Mouse (Mus musculus): ENCODE results near the gene Muc3. TPM values are rescaled to one million over a fixed set of nuclear protein-coding genes. Genes with fewer than 3 reads are reported as not detected.

Gene Muc3
- polyA plus RNA-seq, 1 experiment = not detected

- Histone ChIP-seq H3K4me3 (ENCODE audit: insufficient read depth, low read length) (no peak overlapping the region), H3K4me1 (ENCODE audit: control insufficient read depth, insufficient read depth, low read length) (peaks cover 15% of the 10 kb centered on the region), H3K27ac (ENCODE audit: insufficient read depth, low read depth, low read length) (no peak overlapping the region)
- TF ChIP-seq CTCF (IDR thresholded peaks at IDR 0.05; ENCODE audit: low read depth, low read length) = no peak
- no peak for TF ChIP-seq POLR2A (IDR thresholded peaks at IDR 0.05; ENCODE audit: borderline replicate concordance, low read depth, low read length)
Observed at GRCm38 (mm10) chr5:137102078-137102477, 47.0 kb downstream of the Muc3 start.

- no peak overlapping the region for H3K4me3 ChIP-seq (ENCODE audit: insufficient read depth, low read length)
- H3K4me1 ChIP-seq (ENCODE audit: control insufficient read depth, insufficient read depth, low read length) = peaks cover 15% of the 10 kb centered on the region
- TF ChIP-seq POLR2A (IDR thresholded peaks at IDR 0.05; ENCODE audit: borderline replicate concordance, low read depth, low read length) = no peak
- TF ChIP-seq CTCF (IDR thresholded peaks at IDR 0.05; ENCODE audit: low read depth, low read length) = no peak
- no peak overlapping the region for H3K27ac ChIP-seq (ENCODE audit: insufficient read depth, low read depth, low read length)
Observed at GRCm38 (mm10) chr5:137100660-137101059, 48.5 kb downstream of the Muc3 start.

- Histone ChIP-seq H3K27ac (ENCODE audit: insufficient read depth, low read depth, low read length) (no peak overlapping the region), H3K4me3 (ENCODE audit: insufficient read depth, low read length) (no peak overlapping the region), H3K4me1 (ENCODE audit: control insufficient read depth, insufficient read depth, low read length) (peaks cover 19% of the 10 kb centered on the region)
- TF ChIP-seq POLR2A (IDR thresholded peaks at IDR 0.05; ENCODE audit: borderline replicate concordance, low read depth, low read length) = no peak
- TF ChIP-seq CTCF (IDR thresholded peaks at IDR 0.05; ENCODE audit: low read depth, low read length) = no peak
Observed at GRCm38 (mm10) chr5:137098418-137098817, 50.7 kb downstream of the Muc3 start.

- H3K4me1 ChIP-seq (ENCODE audit: control insufficient read depth, insufficient read depth, low read length) = peaks cover 12% of the 10 kb centered on the region
- H3K4me3 ChIP-seq (ENCODE audit: insufficient read depth, low read length) = no peak overlapping the region
- TF ChIP-seq POLR2A (IDR thresholded peaks at IDR 0.05; ENCODE audit: borderline replicate concordance, low read depth, low read length) = no peak
- no peak for TF ChIP-seq CTCF (IDR thresholded peaks at IDR 0.05; ENCODE audit: low read depth, low read length)
- no peak overlapping the region for H3K27ac ChIP-seq (ENCODE audit: insufficient read depth, low read depth, low read length)
Observed at GRCm38 (mm10) chr5:137096037-137096436, 53.1 kb downstream of the Muc3 start.

- TF ChIP-seq POLR2A (IDR thresholded peaks at IDR 0.05; ENCODE audit: borderline replicate concordance, low read depth, low read length) (no peak), CTCF (IDR thresholded peaks at IDR 0.05; ENCODE audit: low read depth, low read length) (no peak)
- Histone ChIP-seq H3K4me1 (ENCODE audit: control insufficient read depth, insufficient read depth, low read length) (peaks cover 12% of the 10 kb centered on the region), H3K27ac (ENCODE audit: insufficient read depth, low read depth, low read length) (no peak overlapping the region), H3K4me3 (ENCODE audit: insufficient read depth, low read length) (no peak overlapping the region)
Observed at GRCm38 (mm10) chr5:137095135-137095534, 54.0 kb downstream of the Muc3 start.

- no peak overlapping the region for H3K27ac ChIP-seq (ENCODE audit: insufficient read depth, low read depth, low read length)
- H3K4me1 ChIP-seq (ENCODE audit: control insufficient read depth, insufficient read depth, low read length) = peaks cover 15% of the 10 kb centered on the region
- TF ChIP-seq CTCF (IDR thresholded peaks at IDR 0.05; ENCODE audit: low read depth, low read length) = no peak
- TF ChIP-seq POLR2A (IDR thresholded peaks at IDR 0.05; ENCODE audit: borderline replicate concordance, low read depth, low read length) = no peak
- H3K4me3 ChIP-seq (ENCODE audit: insufficient read depth, low read length) = no peak overlapping the region
Observed at GRCm38 (mm10) chr5:137093720-137094119, 55.4 kb downstream of the Muc3 start.

- Histone ChIP-seq H3K27ac (ENCODE audit: insufficient read depth, low read depth, low read length) (no peak overlapping the region), H3K4me1 (ENCODE audit: control insufficient read depth, insufficient read depth, low read length) (peaks cover 15% of the 10 kb centered on the region), H3K4me3 (ENCODE audit: insufficient read depth, low read length) (no peak overlapping the region)
- no peak for TF ChIP-seq CTCF (IDR thresholded peaks at IDR 0.05; ENCODE audit: low read depth, low read length)
- no peak for TF ChIP-seq POLR2A (IDR thresholded peaks at IDR 0.05; ENCODE audit: borderline replicate concordance, low read depth, low read length)
Observed at GRCm38 (mm10) chr5:137091560-137091959, 57.6 kb downstream of the Muc3 start.

- TF ChIP-seq CTCF (IDR thresholded peaks at IDR 0.05; ENCODE audit: low read depth, low read length) = no peak
- TF ChIP-seq POLR2A (IDR thresholded peaks at IDR 0.05; ENCODE audit: borderline replicate concordance, low read depth, low read length) = no peak
- H3K4me3 ChIP-seq (ENCODE audit: insufficient read depth, low read length) = no peak overlapping the region
- peaks cover 13% of the 10 kb centered on the region for H3K4me1 ChIP-seq (ENCODE audit: control insufficient read depth, insufficient read depth, low read length)
- H3K27ac ChIP-seq (ENCODE audit: insufficient read depth, low read depth, low read length) = no peak overlapping the region
Observed at GRCm38 (mm10) chr5:137090870-137091269, 58.3 kb downstream of the Muc3 start.

- Histone ChIP-seq H3K27ac (ENCODE audit: insufficient read depth, low read depth, low read length) (no peak overlapping the region), H3K4me3 (ENCODE audit: insufficient read depth, low read length) (no peak overlapping the region), H3K4me1 (ENCODE audit: control insufficient read depth, insufficient read depth, low read length) (0 out of 2 replicates have a peak, but pooled peaks cover 4% of the 10 kb centered on the region)
- TF ChIP-seq POLR2A (IDR thresholded peaks at IDR 0.05; ENCODE audit: borderline replicate concordance, low read depth, low read length) = no peak
- TF ChIP-seq CTCF (IDR thresholded peaks at IDR 0.05; ENCODE audit: low read depth, low read length) = no peak
Observed at GRCm38 (mm10) chr5:137087410-137087809, 61.7 kb downstream of the Muc3 start.

GRCm38 (mm10) chr5:137085731-137086130, 63.4 kb downstream of the Muc3 start:
- Histone ChIP-seq H3K4me1 (ENCODE audit: control insufficient read depth, insufficient read depth, low read length) (peaks cover 3% of the 10 kb centered on the region; the same call in 1 of the 2 replicates), H3K27ac (ENCODE audit: insufficient read depth, low read depth, low read length) (no peak overlapping the region), H3K4me3 (ENCODE audit: insufficient read depth, low read length) (no peak overlapping the region)
- TF ChIP-seq CTCF (IDR thresholded peaks at IDR 0.05; ENCODE audit: low read depth, low read length) (no peak), POLR2A (IDR thresholded peaks at IDR 0.05; ENCODE audit: borderline replicate concordance, low read depth, low read length) (no peak)

- Histone ChIP-seq H3K27ac (ENCODE audit: insufficient read depth, low read depth, low read length) (no peak overlapping the region), H3K4me1 (ENCODE audit: control insufficient read depth, insufficient read depth, low read length) (peaks cover 8% of the 10 kb centered on the region), H3K4me3 (ENCODE audit: insufficient read depth, low read length) (no peak overlapping the region)
- no peak for TF ChIP-seq CTCF (IDR thresholded peaks at IDR 0.05; ENCODE audit: low read depth, low read length)
- no peak for TF ChIP-seq POLR2A (IDR thresholded peaks at IDR 0.05; ENCODE audit: borderline replicate concordance, low read depth, low read length)
Observed at GRCm38 (mm10) chr5:137085021-137085420, 64.1 kb downstream of the Muc3 start.

Other genes starting within 250 kb of the Muc3 start
- gene Ift22, start 241.2 kb downstream of the Muc3 start, polyA plus RNA-seq (2012; ENCODE audit: insufficient read depth, insufficient read length, missing spikeins) = 37.3 and 44.9 TPM in 2 replicates
- 146 and 149 TPM in 2 replicates for gene Fis1, start 196.0 kb downstream of the Muc3 start, polyA plus RNA-seq (2012; ENCODE audit: insufficient read depth, insufficient read length, missing spikeins)
- not detected in 2 replicates for gene Cldn15, start 182.7 kb downstream of the Muc3 start, polyA plus RNA-seq (2012; ENCODE audit: insufficient read depth, insufficient read length, missing spikeins)
- gene Plod3, start 162.3 kb downstream of the Muc3 start, polyA plus RNA-seq (2012; ENCODE audit: insufficient read depth, insufficient read length, missing spikeins) = 66.4 and 66.7 TPM in 2 replicates
- gene Znhit1, start 161.3 kb downstream of the Muc3 start, polyA plus RNA-seq (2012; ENCODE audit: insufficient read depth, insufficient read length, missing spikeins) = 75.0 and 82.2 TPM in 2 replicates
- not detected in 2 replicates for gene Vgf, start 122.9 kb downstream of the Muc3 start, polyA plus RNA-seq (2012; ENCODE audit: insufficient read depth, insufficient read length, missing spikeins)
- gene Ap1s1, start 103.2 kb downstream of the Muc3 start, polyA plus RNA-seq (2012; ENCODE audit: insufficient read depth, insufficient read length, missing spikeins) = 92.4 and 96.8 TPM in 2 replicates
- 9.7 and 10.6 TPM in 2 replicates for gene Serpine1, start 77.1 kb downstream of the Muc3 start, polyA plus RNA-seq (2012; ENCODE audit: insufficient read depth, insufficient read length, missing spikeins)
- gene Trim56, start 33.1 kb downstream of the Muc3 start, polyA plus RNA-seq (2012; ENCODE audit: insufficient read depth, insufficient read length, missing spikeins) = 14.9 and 18.9 TPM in 2 replicates
- gene Muc3a, start 63.1 kb upstream of the Muc3 start, polyA plus RNA-seq (2012; ENCODE audit: insufficient read depth, insufficient read length, missing spikeins) = not detected in 2 replicates
- gene Ache, start 138.2 kb upstream of the Muc3 start, polyA plus RNA-seq (2012; ENCODE audit: insufficient read depth, insufficient read length, missing spikeins) = not detected in 2 replicates
- 0.79 and 1.8 TPM in 2 replicates for gene Ufsp1, start 145.3 kb upstream of the Muc3 start, polyA plus RNA-seq (2012; ENCODE audit: insufficient read depth, insufficient read length, missing spikeins)
- 172 and 177 TPM in 2 replicates for gene Srrt, start 158.4 kb upstream of the Muc3 start, polyA plus RNA-seq (2012; ENCODE audit: insufficient read depth, insufficient read length, missing spikeins)
- gene Trip6, start 165.1 kb upstream of the Muc3 start, polyA plus RNA-seq (2012; ENCODE audit: insufficient read depth, insufficient read length, missing spikeins) = 6.7 and 7.1 TPM in 2 replicates
- gene Slc12a9, start 184.3 kb upstream of the Muc3 start, polyA plus RNA-seq (2012; ENCODE audit: insufficient read depth, insufficient read length, missing spikeins) = 43.2 and 47.0 TPM in 2 replicates
- 0.19 TPM in 1 of 2 replicates, not detected in the other for gene Ephb4, start 200.8 kb upstream of the Muc3 start, polyA plus RNA-seq (2012; ENCODE audit: insufficient read depth, insufficient read length, missing spikeins)

Data from bone marrow macrophage, adult 2 months (primary cell).